Mouse (Mus musculus): Measurements from ENCODE around the gene Cdca7l.

- TF ChIP-seq POLR2A (IDR thresholded peaks at IDR 0.05; ENCODE audit: insufficient read depth, low read length) = no peak
- no peak for TF ChIP-seq CTCF (IDR thresholded peaks at IDR 0.05; ENCODE audit: low read depth, low read length)
- no peak for TF ChIP-seq EP300 (IDR thresholded peaks at IDR 0.05; ENCODE audit: insufficient read depth, low read depth, low read length)
Observed at GRCm38 (mm10) chr12:117867708-117868564, 63.8 kb downstream of the Cdca7l start.

Data from ES-Bruce4 (cell line).